Mouse (Mus musculus) adrenal gland, postnatal 25 days (tissue): ENCODE data around the gene Hmgb1. TPM values are rescaled to one million over a fixed set of nuclear protein-coding genes. Genes with fewer than 3 reads are reported as not detected.
A peak's percentile ranks its signal among the peaks of the same experiment; 100 is the strongest.

Source experiments
- DNase-seq: peaks from one replicate; pipeline ENCODE4 v3.0.0; 2021; ENCODE audit warnings: mixed read lengths
- total RNA-seq: library from RNA; stranded (reverse); gene quantifications from 2 replicates; pipeline ENCODE4 v1.2.3, GENCODE M21; 2021

The Hmgb1 gene
- total RNA-seq, 1 experiment from 2014 or later = 186 TPM

DNA sequence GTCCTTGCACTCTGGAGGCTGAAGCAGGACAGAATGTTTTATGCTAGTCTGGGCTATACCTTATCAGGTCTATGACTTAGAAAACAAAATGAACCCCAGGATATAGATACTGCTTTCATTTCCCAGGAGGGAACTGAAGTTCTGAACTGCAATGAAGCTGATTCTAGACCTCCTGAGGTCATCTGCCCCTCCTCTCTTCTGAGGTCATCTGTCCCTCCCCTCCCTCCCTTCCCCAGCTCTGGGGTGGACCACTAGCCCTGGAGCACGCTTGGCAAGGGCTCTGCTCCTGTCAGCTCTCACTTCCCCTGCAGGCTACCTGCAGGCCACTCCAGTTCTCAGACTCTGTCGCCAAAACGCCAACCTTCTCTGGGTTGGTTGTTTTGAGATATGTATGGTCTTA, 84.2 kb downstream of the Hmgb1 start:
- no peak for DNase-seq

DNA sequence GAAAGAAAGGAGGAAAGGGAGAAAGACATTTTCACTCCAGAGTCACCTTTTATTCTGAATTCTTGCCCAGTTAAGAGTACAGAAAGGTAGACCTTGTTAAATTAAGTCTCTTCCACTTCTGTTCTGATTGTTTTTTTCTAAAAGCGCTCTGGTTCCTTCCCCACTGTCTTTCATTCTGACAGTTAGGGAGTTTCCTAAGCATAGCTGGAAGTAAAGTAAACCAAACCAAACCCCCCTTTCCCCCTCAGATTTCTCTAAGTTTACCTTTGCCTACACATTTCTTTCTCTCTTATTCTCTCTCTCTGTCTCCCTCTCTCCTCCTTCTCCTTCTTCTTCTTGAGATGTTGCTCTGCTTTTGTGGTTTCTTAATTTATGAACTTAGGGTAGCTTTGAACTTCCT, 85.3 kb downstream of the Hmgb1 start:
- no peak for DNase-seq

GRCm38 (mm10) chr5:149097841-149098240, 86.4 kb downstream of the Hmgb1 start:
- no peak for DNase-seq

GRCm38 (mm10) chr5:149096284-149096683, 88.0 kb downstream of the Hmgb1 start:
- no peak for DNase-seq

DNA sequence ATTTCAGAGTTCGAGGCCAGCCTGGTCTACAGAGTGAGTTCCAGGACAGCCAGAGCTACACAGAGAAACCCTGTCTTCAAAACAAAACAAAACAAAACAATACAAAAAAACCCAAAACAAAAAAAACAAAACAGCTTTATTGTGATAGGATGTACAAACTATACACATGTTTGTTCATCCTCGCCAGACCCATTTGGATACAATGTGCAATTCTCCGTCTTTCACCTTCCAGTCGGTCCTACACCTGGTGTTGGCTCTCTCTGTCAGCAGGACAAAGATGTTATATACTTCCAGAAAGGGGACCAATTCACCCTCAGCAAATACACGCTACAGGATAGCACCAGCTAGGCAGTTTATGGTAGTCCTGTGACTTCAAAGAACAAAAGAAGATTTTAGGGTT, 91.4 kb downstream of the Hmgb1 start:
- no peak for DNase-seq

DNA sequence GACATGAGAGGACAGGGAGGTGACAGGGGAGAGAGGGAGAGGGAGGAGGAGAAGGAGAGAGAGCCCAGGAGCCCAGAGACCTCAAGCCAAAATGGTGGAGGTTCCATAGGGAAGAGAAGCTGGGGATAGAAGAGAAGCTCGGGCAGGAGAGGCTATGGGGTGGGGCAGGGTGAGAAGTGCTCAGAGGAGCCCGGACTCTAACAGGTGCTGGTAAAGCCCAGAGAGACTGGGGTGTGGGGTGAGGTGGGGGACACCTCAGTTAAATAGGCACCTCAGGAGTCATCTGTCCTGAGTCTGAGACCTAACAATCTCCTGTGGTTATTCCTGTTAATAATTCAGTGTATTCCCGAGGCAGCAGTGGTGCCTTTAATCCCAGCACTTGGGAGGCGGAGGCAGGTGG, 91.8 kb downstream of the Hmgb1 start:
- DNase-seq = no peak

DNA sequence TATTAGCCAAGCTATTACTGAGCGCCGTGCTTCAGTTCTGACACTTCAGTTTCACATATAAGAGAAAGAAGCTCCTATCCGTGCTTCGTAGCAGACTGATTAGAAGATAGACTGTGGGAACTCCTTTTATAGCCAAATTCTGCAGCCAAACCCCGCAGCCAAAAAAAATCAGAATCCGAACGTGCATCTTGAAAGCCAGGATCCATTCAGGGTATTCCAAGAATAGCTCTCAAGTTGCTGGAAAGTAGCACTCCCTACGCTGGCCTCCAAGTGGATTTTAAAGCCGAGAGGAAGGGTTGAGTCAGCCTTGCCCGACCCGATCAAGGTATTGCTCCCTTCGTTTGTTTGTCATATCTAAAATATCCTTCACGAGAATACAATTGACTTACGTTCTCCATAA, 93.0 kb downstream of the Hmgb1 start:
- no peak for DNase-seq

DNA sequence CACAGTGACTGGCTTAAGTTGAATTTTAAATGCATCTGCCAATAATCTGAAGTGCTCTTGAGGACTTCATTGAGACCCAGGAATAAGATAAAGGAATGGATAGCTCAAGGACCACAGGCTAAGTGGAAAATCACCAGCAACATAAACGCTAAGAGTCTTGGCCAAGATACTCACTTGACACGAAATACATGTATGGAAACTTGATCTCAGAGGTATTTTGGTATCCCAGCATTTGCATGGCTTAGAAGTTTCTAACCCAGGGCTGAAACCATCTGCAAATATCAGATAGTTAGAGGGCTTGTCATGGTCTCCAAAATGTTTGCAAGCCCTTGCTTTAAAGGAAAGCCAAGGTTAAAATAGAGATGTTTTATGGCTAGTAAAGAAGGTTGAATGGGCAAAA, 94.4 kb downstream of the Hmgb1 start:
- no peak for DNase-seq

DNA sequence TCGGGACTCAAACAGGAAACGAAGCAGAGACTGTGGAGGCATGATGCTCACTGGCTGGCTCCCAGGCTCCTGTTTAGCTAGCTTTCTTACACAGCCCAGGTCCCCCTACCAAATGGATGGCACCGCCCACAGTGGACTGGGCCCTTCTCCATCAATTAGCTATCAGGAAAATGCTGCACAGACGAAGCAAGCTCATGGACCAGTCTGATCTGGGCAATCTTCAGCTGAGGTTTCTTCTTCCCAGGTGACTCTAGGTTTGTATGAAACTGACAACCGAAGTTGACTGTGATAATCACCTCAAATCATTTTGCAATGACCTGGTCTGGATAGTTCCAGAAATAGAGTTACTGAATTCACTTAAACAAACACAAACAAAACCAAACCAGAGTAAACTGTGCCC, 94.8 kb downstream of the Hmgb1 start:
- DNase-seq = no peak

DNA sequence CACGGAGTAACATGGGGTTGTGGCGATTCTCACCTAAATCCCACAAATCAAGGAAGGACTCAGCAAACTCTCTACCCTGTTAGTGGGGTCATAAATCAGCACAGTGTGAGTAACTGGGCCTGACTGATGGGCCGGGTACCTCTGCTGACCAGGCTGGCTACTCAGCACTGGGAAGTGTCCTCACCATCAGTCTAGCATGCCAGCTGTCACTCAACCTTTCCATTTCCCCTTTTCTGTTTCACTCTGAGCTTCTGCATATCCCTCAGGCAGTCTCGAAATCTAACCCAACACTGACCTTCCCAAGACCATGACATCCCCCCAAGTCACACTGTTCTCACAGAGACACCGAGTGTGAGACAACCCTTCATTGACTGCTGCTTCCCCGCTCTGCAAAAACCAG, 95.4 kb downstream of the Hmgb1 start:
- DNase-seq = no peak

DNA sequence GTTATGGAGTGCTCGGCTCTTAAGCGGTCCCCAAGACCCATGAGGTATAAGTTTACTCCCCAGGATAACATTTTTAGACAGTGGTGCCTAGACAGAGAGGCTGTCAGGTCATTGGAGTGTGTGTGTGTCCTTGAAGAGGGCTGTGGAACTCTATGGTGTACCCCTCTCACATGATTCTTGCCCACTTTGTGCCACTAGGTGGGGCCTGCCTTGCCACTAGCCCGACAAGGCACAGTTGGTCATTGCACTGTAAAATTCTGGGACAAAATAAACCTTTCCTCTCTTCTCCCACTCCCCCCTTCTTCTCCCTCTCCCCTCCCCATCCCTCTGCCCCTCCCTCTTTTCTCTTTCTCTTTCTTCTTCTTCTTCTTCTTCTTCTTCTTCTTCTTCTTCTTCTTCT, 96.1 kb downstream of the Hmgb1 start:
- DNase-seq = no peak

GRCm38 (mm10) chr5:149086382-149087244, 97.7 kb downstream of the Hmgb1 start:
- DNase-seq = no peak

- no peak for DNase-seq
These were observed 103.8 kb downstream of the Hmgb1 start for GRCm38 (mm10) chr5:149080466-149080865.

- DNase-seq = no peak
These were observed 104.5 kb downstream of the Hmgb1 start for GRCm38 (mm10) chr5:149079758-149080150.

DNA sequence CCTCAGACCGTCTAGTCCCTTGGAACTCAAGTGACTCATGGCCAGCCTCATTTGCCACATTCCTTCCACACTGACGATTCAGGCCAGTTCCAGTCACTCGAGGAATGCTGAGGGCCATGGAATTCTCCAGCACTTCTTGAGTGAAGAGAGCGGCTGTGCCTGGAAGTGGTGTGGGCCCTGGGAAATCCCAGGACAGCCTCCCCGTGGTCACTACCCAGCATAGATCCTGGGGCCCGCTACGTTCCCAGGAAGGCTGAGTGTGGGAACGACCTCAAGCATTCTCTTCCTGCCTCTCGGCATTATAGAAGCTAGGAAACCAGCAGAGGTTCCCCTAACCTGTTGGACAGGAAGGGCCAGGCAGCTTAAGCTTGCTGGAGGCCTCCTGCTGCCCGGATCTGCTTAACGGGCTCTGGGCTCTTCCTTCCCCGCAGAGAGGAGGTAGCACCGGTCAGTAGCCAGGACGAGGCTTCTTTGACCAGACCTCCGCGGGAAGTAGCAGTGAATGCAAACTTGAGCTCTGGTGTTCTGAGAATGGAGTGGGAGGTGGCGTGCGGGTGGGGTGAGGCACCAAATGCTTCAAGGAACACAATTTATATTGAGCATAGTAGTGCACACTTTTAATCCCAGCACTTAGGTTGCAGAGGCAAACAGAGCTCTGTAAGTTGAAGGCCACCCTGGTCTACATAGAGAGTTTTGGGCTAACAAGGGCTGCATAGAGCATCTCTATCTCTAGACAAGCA, 105.1 kb downstream of the Hmgb1 start:
- DNase-seq = no peak

DNA sequence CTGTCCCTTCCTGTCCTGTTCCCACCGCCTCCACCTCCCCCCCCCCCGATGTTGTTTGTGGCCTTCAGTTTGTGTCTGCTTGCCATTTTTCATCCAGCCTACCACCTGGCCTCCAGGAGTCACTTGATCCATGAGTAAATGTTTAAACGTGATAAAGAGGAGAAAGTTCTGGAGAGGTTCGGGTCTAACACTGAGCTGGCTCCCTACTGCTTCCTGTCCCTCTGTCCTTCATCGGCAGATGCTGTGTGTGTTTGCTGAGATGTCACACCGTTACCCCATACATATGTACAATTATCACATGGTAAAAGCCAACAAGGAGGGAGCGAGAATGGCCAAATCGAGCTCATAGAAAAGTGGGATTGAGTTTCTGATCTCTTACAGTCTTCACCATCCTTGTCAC, 107.2 kb downstream of the Hmgb1 start:
- no peak for DNase-seq

DNA sequence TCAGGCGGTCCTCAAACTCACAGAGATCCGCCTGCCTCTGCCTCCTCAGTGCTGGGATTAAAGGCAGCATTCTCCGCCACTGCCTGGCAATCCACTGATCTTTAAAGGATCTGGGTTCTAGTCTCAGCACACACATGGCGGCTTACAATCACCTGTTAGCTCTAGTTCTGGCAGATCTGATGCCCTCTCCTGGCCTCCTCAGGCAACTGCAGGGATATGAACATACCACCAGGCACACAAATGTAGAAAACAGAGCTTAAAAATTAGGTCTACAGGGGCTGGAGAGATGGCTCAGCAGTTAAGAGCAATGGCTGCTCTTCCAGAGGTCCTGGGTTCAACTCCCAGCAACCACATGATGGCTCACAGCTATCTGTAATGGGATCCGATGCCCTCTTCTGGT, 112.7 kb downstream of the Hmgb1 start:
- no peak for DNase-seq

GRCm38 (mm10) chr5:149068745-149069144, 115.5 kb downstream of the Hmgb1 start:
- DNase-seq = no peak

- DNase-seq = no peak
These were observed 116.0 kb downstream of the Hmgb1 start for GRCm38 (mm10) chr5:149068247-149068740.

DNA sequence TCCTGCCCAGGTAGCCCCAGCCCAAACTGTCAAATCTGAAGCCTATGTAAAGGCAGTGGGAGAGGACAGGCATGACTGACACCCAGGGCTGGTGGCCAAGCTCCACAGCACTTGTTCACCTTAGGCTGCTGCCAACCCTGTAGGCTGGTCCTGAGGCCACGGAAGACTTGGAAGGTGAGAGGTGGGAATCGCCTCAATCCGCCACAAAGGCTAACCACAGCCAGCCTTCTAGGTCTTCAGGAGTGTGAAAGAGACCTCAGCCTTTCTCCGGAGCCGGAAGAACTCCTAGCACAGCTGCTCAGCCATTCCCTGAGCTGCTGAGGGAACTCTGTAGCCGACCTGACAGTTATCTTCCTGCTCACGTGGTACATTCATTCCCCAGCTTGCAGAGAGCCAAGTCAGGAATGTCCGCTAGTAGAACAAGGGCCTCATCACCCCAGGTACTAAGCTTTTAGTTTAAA, 116.8 kb downstream of the Hmgb1 start:
- DNase-seq = no peak

- no peak for DNase-seq
These were observed 121.5 kb downstream of the Hmgb1 start for GRCm38 (mm10) chr5:149062833-149063232.

- DNase-seq = peak; percentile 12
These were observed 130.7 kb downstream of the Hmgb1 start for GRCm38 (mm10) chr5:149053352-149054168.
